Mouse (Mus musculus) myocyte (in vitro differentiated cells): ENCODE data around the gene Arid5b. TPM values are rescaled to one million over a fixed set of nuclear protein-coding genes. Genes with fewer than 3 reads are reported as not detected.

ENCODE experiments used
- H3K27me3 ChIP-seq: one replicate; pipeline ENCODE4 v1.6.1; 2011; ENCODE audit not compliant: control insufficient read depth, insufficient read depth, insufficient read length
- H3K36me3 ChIP-seq: one replicate; pipeline ENCODE4 v1.6.1; 2011; ENCODE audit not compliant: control insufficient read depth, insufficient read depth
- H3K4me2 ChIP-seq: one replicate; pipeline ENCODE4 v1.6.1; 2011; ENCODE audit warnings: low read depth, control low read depth
- H3K4me3 ChIP-seq: one replicate; pipeline ENCODE4 v1.5.1; 2011; ENCODE audit warnings: mild to moderate bottlenecking, control low read depth, moderate library complexity
- H3K79me2 ChIP-seq: one replicate; pipeline ENCODE4 v1.6.1; 2011; ENCODE audit not compliant: control insufficient read depth, insufficient read depth
- H3ac ChIP-seq: one replicate; pipeline ENCODE4 v1.6.1; 2011; ENCODE audit not compliant: control insufficient read depth, insufficient read length
- CEBPB ChIP-seq: IDR thresholded peaks from 2 replicates; pipeline ENCODE4 v1.6.1; 2011; ENCODE audit warnings: mild to moderate bottlenecking, moderate library complexity; ENCODE audit not compliant: poor library complexity, insufficient read depth, severe bottlenecking
- E2F4 ChIP-seq: IDR thresholded peaks from one replicate; pipeline ENCODE4 v1.6.1; 2011; ENCODE audit warnings: mild to moderate bottlenecking, control low read depth, moderate library complexity; ENCODE audit not compliant: insufficient read depth
- MAX ChIP-seq: IDR thresholded peaks from one replicate; pipeline ENCODE4 v1.6.1; 2011; ENCODE audit warnings: low read depth, mild to moderate bottlenecking, control low read depth
- MYOD1 ChIP-seq, 3 experiments: IDR thresholded peaks; one replicate each; pipeline ENCODE4 v1.6.1; 2011; ENCODE audit warnings: control low read depth in 2 of 3, low read depth in 2 of 3, mild to moderate bottlenecking in 2 of 3, moderate library complexity in 1 of 3; ENCODE audit not compliant: insufficient read length in 2 of 3, control insufficient read depth in 1 of 3
- MYOG ChIP-seq, 3 experiments: IDR thresholded peaks; one replicate each; pipeline ENCODE4 v1.6.1; 2011; ENCODE audit warnings: control low read depth in 2 of 3, low read depth in 2 of 3, mild to moderate bottlenecking in 2 of 3; ENCODE audit not compliant: insufficient read length in 2 of 3, control insufficient read depth in 1 of 3, insufficient read depth in 1 of 3
- POLR2A ChIP-seq: IDR thresholded peaks from one replicate; pipeline ENCODE4 v1.6.1; 2011; ENCODE audit warnings: low read depth, mild to moderate bottlenecking, control low read depth, moderate library complexity; ENCODE audit not compliant: insufficient read length
- POLR2AphosphoS2 ChIP-seq: IDR thresholded peaks from one replicate; pipeline ENCODE4 v1.6.1; 2011; ENCODE audit warnings: low read depth, control low read depth; ENCODE audit not compliant: insufficient read length
- REST ChIP-seq: IDR thresholded peaks from one replicate; pipeline ENCODE4 v1.6.1; 2011; ENCODE audit warnings: mild to moderate bottlenecking, control low read depth, moderate library complexity; ENCODE audit not compliant: insufficient read depth, insufficient read length
- SRF ChIP-seq: IDR thresholded peaks from one replicate; pipeline ENCODE4 v1.6.1; 2011; ENCODE audit warnings: low read depth; ENCODE audit not compliant: control insufficient read depth, insufficient read length
- TCF12 ChIP-seq: IDR thresholded peaks from one replicate; pipeline ENCODE4 v1.6.1; 2011; ENCODE audit warnings: mild to moderate bottlenecking, control low read depth; ENCODE audit not compliant: poor library complexity, insufficient read depth, severe bottlenecking
- TCF3 ChIP-seq: IDR thresholded peaks from one replicate; pipeline ENCODE4 v1.6.1; 2011; ENCODE audit warnings: low read depth, control low read depth; ENCODE audit not compliant: insufficient read length
- USF1 ChIP-seq: IDR thresholded peaks from one replicate; pipeline ENCODE4 v1.6.1; 2011; ENCODE audit warnings: low read depth, mild to moderate bottlenecking, control low read depth, moderate library complexity
- polyA plus RNA-seq: library from polyadenylated mRNA; unstranded; fragments of >200 nt; fragmentation: generic; extraction: Trizol; gene quantifications from one replicate; pipeline ENCODE4 v1.2.1, GENCODE M21; 2012; ENCODE audit warnings: missing spikeins

Arid5b gene
- polyA plus RNA-seq, 1 experiment: 7.7 TPM

GRCm38 (mm10) chr10:68128441-68128848, 150.1 kb downstream of the Arid5b start:
- no peak overlapping the region for H3ac ChIP-seq
- no peaks in the 10 kb centered on the region for H3K27me3 ChIP-seq
- H3K36me3 ChIP-seq: peaks cover 54% of the 10 kb centered on the region
- peaks cover 23% of the 10 kb centered on the region for H3K79me2 ChIP-seq
- no peak for TF ChIP-seq REST
- no peak for TF ChIP-seq MAX
- TF ChIP-seq POLR2A: no peak
- TF ChIP-seq MYOG (IDR thresholded peaks at IDR 0.05; ENCODE audit: control insufficient read depth in 1 of 3, insufficient read depth in 1 of 3, insufficient read length in 2 of 3, low read depth in 2 of 3): no peak
- no peak for TF ChIP-seq SRF
- TF ChIP-seq MYOD1 (IDR thresholded peaks at IDR 0.05; ENCODE audit: control insufficient read depth in 1 of 3, insufficient read length in 2 of 3, low read depth in 2 of 3): no peak
- no peak for TF ChIP-seq TCF3
- TF ChIP-seq CEBPB: no peak
- TF ChIP-seq E2F4: no peak
- no peak for TF ChIP-seq USF1
- no peak for TF ChIP-seq TCF12
- TF ChIP-seq POLR2AphosphoS2: no peak
- no peak overlapping the region for H3K4me3 ChIP-seq
- H3K4me2 ChIP-seq: no peak overlapping the region

GRCm38 (mm10) chr10:68127604-68128256, 150.8 kb downstream of the Arid5b start:
- Histone ChIP-seq H3K27me3 (no peaks in the 10 kb centered on the region), H3K36me3 (peaks cover 54% of the 10 kb centered on the region), H3K4me2 (no peak overlapping the region), H3K79me2 (peaks cover 17% of the 10 kb centered on the region), H3ac (no peak overlapping the region), H3K4me3 (no peak overlapping the region)
- TF ChIP-seq SRF (no peak), POLR2A (no peak), CEBPB (no peak), E2F4 (no peak), TCF3 (no peak), USF1 (no peak), MYOD1 (IDR thresholded peaks at IDR 0.05; ENCODE audit: control insufficient read depth in 1 of 3, insufficient read length in 2 of 3, low read depth in 2 of 3) (no peak), TCF12 (no peak), REST (no peak), MAX (no peak), MYOG (IDR thresholded peaks at IDR 0.05; ENCODE audit: control insufficient read depth in 1 of 3, insufficient read depth in 1 of 3, insufficient read length in 2 of 3, low read depth in 2 of 3) (no peak)

GRCm38 (mm10) chr10:68127104-68127503, 151.4 kb downstream of the Arid5b start:
- Histone ChIP-seq H3K27me3 (no peaks in the 10 kb centered on the region), H3ac (no peak overlapping the region), H3K4me2 (no peak overlapping the region), H3K79me2 (peaks cover 12% of the 10 kb centered on the region), H3K4me3 (no peak overlapping the region), H3K36me3 (peaks cover 48% of the 10 kb centered on the region)
- TF ChIP-seq POLR2A (no peak), USF1 (peak; percentile 21)

- peaks cover 45% of the 10 kb centered on the region for H3K36me3 ChIP-seq
- H3K4me3 ChIP-seq: no peak overlapping the region
- TF ChIP-seq MAX (no peak), POLR2A (no peak), USF1 (no peak)
- no peaks in the 10 kb centered on the region for H3K27me3 ChIP-seq
- H3K79me2 ChIP-seq: peaks cover 7% of the 10 kb centered on the region
- no peak overlapping the region for H3ac ChIP-seq
- H3K4me2 ChIP-seq: no peak overlapping the region
Observed at GRCm38 (mm10) chr10:68126551-68126950, 152.0 kb downstream of the Arid5b start.

- no peak overlapping the region for H3K4me3 ChIP-seq
- H3K36me3 ChIP-seq: peaks cover 43% of the 10 kb centered on the region
- H3K4me2 ChIP-seq: no peak overlapping the region
- H3K79me2 ChIP-seq: peaks cover 2% of the 10 kb centered on the region
- TF ChIP-seq TCF12: no peak
- TF ChIP-seq MYOG (IDR thresholded peaks at IDR 0.05; ENCODE audit: control insufficient read depth in 1 of 3, insufficient read depth in 1 of 3, insufficient read length in 2 of 3, low read depth in 2 of 3): no peak
- TF ChIP-seq MAX: no peak
- no peak for TF ChIP-seq REST
- no peak for TF ChIP-seq USF1
- TF ChIP-seq TCF3: no peak
- no peak for TF ChIP-seq MYOD1 (IDR thresholded peaks at IDR 0.05; ENCODE audit: control insufficient read depth in 1 of 3, insufficient read length in 2 of 3, low read depth in 2 of 3)
- no peak for TF ChIP-seq POLR2AphosphoS2
- no peak for TF ChIP-seq CEBPB
- TF ChIP-seq E2F4: no peak
- TF ChIP-seq SRF: no peak
- TF ChIP-seq POLR2A: no peak
- no peaks in the 10 kb centered on the region for H3K27me3 ChIP-seq
- no peak overlapping the region for H3ac ChIP-seq
Observed at GRCm38 (mm10) chr10:68125919-68126550, 152.5 kb downstream of the Arid5b start.
